Mouse (Mus musculus) heart, adult 2 months (tissue): ENCODE data around the gene Olfr39.

Experiments used
- CTCF ChIP-seq: fragments of 200-600 bp; IDR thresholded peaks from 2 replicates; pipeline ENCODE4 v1.8.1; 2022; ENCODE audit warnings: antibody characterized with exemption, mild to moderate bottlenecking, moderate library complexity
- EP300 ChIP-seq: fragments of 200-500 bp; IDR thresholded peaks from 2 replicates; pipeline ENCODE4 v1.6.1; 2011; ENCODE audit warnings: low read depth, low read length, control low read depth; ENCODE audit not compliant: insufficient read depth
- POLR2A ChIP-seq: fragments of 200-500 bp; IDR thresholded peaks from 2 replicates; pipeline ENCODE4 v1.6.1; 2011; ENCODE audit warnings: mild to moderate bottlenecking, low read depth, low read length, control low read depth; ENCODE audit not compliant: insufficient read depth

- TF ChIP-seq CTCF (no peak), EP300 (no peak), POLR2A (no peak)
Observed at GRCm38 (mm10) chr9:20237378-20237777, 44.8 kb upstream of the Olfr39 start.
